Mouse (Mus musculus) cerebellum, postnatal 10 days (tissue): ENCODE results near the gene Ugt1a10.
A peak's percentile ranks its signal among the peaks of the same experiment; 100 is the strongest.
"Not testable (repeated sequence)": the region's sequence is repeated elsewhere in the genome, so short reads cannot be mapped to it uniquely, and the experiment has no call there.

Experiments
- DNase-seq, 2 experiments: peaks; one replicate each; pipeline ENCODE4 v3.0.0; 2021; ENCODE audit warnings: mixed read lengths in 2 of 2

The Ugt1a10 gene

DNA sequence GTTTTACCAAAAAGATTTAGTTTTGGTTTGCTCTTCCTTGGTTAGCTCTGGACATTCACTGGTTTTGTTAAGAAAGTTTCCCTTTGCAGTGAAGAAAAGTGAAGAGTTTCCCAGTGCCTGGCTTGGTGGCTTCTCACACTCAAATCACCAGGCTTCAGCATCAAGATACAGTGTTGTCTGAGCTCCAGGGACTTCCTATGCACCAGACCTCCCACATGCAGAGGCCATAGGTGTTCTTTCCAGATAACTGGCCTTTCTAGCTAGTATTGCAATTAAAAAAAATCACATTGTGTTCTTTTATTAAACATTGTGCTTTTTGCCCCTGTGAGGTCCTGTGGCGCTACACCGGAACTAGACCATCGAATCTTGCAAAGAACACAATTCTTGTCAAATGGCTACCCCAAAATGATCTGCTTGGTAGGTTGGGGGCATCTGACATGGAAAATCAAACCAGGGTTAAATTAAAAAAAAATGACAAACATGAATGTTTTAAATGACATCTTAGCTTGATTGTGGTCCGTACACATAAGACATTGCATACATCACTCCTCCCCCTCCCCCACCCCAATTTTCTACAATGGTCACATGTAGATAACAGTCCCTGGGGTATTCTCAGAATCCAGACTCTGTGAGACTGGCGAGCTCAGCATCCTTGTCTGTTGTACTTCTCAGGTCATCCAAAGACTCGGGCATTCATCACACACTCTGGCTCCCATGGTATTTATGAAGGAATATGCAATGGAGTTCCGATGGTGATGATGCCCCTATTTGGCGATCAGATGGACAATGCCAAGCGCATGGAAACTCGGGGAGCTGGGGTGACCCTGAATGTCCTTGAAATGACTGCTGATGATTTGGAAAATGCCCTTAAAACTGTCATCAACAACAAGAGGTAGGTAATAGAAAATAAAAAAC, 160.5 kb downstream of the Ugt1a10 start:
- no peak for DNase-seq

- no peak for DNase-seq
Observed at GRCm38 (mm10) chr1:88216551-88216950, 161.4 kb downstream of the Ugt1a10 start.

DNA sequence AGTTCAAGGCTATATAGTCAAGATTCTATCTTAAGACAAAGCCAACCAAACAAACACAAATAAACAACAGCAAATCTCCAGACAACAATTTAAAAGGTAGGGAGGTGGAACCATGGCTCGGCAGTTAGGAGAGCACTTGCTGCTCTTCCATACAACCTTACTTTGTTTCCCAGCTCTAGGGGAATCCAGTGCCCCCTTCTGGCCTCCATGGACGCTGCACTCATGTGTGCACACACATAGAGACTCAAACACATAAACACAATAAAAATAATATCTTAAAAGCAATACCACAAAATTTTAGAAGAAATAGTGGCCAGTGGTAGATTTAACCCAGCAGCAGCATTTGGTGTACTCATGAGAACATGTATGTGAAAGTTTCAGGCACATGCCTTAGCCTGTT, 162.0 kb downstream of the Ugt1a10 start:
- peak in 1 of 2 experiments; percentile 13 for DNase-seq

GRCm38 (mm10) chr1:88217576-88217975, 162.4 kb downstream of the Ugt1a10 start:
- DNase-seq: no peak

DNA sequence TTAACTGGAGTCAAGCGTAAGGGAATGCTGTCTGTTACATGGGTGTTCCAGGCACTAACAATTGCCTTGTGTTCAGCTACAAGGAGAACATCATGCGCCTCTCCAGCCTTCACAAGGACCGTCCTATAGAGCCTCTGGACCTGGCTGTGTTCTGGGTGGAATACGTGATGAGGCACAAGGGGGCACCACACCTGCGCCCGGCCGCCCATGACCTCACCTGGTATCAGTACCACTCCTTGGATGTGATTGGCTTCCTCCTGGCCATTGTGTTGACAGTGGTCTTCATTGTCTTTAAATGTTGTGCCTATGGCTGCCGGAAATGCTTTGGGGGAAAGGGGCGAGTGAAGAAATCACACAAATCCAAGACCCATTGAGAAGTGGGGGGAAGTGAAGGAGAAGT, 162.9 kb downstream of the Ugt1a10 start:
- peak in 1 of 2 experiments; percentile 4 for DNase-seq

GRCm38 (mm10) chr1:88218591-88218990, 163.4 kb downstream of the Ugt1a10 start:
- no peak for DNase-seq

DNA sequence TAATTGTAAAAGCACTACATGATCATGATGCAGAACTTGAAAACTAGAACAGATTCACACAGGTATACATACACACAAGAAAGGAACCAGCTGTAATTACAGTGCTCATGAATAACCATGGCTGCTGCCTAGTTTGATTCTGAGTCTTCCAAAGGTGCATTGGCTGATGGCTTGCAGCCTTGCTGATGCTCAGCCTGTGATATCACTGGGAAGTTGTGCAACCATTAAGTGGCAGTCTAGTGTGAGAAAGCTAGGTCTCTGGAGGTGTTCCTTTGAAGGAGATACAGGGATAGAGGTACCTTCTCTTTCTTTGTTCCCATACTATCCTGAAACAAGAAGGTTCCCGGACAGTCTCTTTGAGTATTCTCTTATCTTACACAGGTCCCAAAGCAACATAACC, 163.9 kb downstream of the Ugt1a10 start:
- DNase-seq: no peak

- DNase-seq: no peak
Observed at GRCm38 (mm10) chr1:88220336-88220735, 165.1 kb downstream of the Ugt1a10 start.

- DNase-seq: no peak
Observed at GRCm38 (mm10) chr1:88222216-88222615, 167.0 kb downstream of the Ugt1a10 start.

DNA sequence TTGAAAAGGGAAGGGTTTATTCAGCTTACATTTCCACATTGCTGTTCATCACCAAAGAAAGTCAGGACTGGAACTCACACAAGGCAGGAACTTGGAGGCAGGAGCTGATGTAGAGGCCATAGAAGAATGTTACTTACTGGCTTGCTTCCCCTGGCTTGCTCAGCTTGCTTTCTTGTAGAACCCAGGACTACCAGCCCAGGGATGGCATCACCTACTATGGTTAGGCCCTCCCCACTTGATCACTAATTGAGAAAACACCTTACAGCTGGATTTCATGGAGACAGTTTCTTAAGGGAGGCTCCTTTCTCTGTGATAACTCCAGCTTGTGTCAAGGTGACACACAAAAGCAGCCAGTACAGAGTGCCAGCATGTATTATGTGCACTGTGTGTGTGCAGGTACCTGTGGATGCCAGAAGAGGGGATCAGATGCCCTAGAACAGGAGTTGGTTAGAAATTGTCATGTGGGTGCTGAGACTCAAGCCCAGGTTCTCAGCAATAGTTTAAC, 167.9 kb downstream of the Ugt1a10 start:
- not testable (repeated sequence) for DNase-seq

GRCm38 (mm10) chr1:88223591-88223990, 168.4 kb downstream of the Ugt1a10 start:
- no peak for DNase-seq

GRCm38 (mm10) chr1:88224029-88224776, 169.0 kb downstream of the Ugt1a10 start:
- no peak for DNase-seq

GRCm38 (mm10) chr1:88225301-88225700, 170.1 kb downstream of the Ugt1a10 start:
- DNase-seq: not testable (repeated sequence)

DNA sequence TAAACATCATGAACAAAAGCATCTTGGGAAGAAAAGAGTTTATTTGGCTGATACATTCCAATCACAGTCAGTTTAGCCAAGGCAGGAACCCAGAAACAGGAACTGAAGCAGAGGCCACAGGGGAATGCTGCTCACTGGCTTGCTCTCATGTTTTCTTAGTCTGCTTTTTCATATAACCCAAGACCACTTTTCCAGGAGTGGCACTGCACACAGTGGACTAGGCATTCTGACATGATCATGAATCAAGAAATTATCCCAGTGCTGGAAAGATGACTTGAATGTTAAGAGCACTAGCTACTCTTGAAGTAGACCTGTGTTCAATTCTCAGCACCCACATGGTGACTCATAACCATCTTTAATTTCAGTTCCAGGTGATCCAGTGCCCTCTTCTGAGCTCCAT, 170.6 kb downstream of the Ugt1a10 start:
- DNase-seq: no peak

GRCm38 (mm10) chr1:88226670-88227379, 171.6 kb downstream of the Ugt1a10 start, which contains the start of gene Mroh2a:
Gene Mroh2a (plus strand): TSS chr1:88226986.
- DNase-seq: no peak

GRCm38 (mm10) chr1:88227482-88227881, 172.3 kb downstream of the Ugt1a10 start:
- no peak for DNase-seq

DNA sequence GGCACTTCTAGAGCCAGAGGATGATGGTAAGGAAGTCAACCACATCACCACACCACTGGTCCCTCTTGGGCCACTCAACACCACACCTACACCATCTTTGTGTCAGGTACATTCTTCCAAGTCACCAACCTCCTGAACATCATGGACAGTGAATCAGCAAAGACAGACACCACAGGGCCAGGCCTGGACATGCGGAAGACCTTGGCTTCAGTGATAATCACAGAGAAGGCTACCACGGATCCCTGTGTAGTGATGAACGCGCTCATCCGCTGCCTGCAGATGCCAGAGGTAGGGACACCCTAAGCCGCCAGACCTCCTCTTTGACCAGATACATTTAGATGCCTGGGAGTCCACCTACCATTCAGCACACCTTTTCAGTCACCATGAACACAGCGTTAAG, 172.9 kb downstream of the Ugt1a10 start:
- DNase-seq: no peak

DNA sequence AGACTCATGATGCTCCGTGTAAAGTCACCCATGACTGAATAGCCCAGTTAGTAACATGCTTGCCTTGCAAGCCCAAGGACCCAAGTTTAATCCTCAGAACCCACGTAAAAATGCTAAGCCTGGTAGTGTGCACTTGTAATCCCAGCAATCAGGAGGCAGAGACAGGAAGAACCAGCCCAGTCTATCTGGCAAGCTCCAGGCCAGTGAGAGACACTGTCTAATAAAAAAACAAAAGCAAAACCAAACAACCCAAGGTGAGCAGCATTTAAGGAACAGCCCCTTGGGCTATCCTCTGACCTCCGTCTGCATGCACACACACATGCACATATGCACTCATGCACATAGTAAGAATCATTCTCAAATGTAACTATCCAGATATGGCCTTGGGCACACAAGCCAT, 174.4 kb downstream of the Ugt1a10 start:
- no peak for DNase-seq

GRCm38 (mm10) chr1:88229986-88230385, 174.8 kb downstream of the Ugt1a10 start:
- DNase-seq: no peak

DNA sequence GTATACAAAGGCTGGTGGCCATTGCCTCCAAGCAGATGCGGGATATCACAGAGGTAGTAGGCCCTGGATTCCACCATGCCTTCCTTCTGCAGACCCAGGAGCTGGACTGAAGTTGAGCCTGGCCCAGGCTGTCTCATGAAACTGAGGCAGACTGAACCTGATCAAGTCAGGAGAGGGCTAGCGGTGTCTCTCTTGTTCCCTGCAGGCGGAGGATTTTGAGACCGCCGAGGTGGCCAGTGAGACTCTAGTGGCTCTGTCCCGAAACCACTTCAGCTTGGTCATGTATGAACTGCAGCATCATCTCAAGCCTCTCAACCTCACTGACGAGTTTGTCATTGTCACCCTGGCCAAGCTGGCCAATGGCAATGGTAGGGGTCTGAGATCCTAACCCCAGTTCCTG, 175.2 kb downstream of the Ugt1a10 start:
- DNase-seq: no peak

GRCm38 (mm10) chr1:88230981-88231802, 176.0 kb downstream of the Ugt1a10 start:
- DNase-seq: no peak
